Mouse (Mus musculus) liver, adult 2 months (tissue): ENCODE measurements around the gene Csmd2.

Source experiments
- CTCF ChIP-seq: fragments of 200-500 bp; IDR thresholded peaks from 2 replicates; pipeline ENCODE4 v1.5.1; 2011; ENCODE audit warnings: low read depth, low read length, control low read depth
- POLR2A ChIP-seq: fragments of 200-500 bp; IDR thresholded peaks from 2 replicates; pipeline ENCODE4 v1.6.1; 2011; ENCODE audit warnings: low read length, control low read depth; ENCODE audit not compliant: insufficient read depth; ENCODE audit errors: extremely low read depth

DNA sequence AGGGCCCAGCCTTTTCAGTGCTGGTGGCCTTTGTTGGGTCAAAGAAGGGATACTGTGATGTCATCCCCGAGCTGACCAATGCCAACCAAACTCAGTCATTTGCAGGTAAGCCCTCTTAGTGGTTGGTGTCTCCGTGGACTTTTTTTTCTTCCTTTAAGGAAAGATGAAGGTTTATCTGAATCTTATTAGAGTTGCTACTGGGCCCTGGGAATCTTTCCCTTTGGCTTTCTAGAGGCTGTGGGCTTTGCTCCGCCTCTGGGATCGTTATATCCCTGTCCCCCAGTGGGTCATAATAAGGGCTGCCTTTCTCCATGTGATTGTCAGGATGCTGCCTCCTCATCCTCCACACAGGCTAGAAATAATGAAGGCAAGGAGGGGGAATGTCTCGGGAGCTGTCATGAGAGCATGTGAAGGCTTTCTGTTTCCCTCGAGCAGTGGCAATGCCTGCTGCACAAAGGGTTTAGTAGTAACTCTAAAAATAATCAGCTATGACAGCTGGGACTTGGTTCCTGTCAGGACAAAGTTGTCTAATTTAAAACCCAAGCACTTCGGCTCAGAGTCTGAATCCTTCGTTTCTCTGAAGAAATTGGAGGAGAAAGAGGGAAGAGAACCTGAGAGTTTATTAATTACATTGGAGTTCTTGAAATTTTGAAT lies 273.4 kb downstream of the Csmd2 start, which contains the start of gene Hmgb4:
- TF ChIP-seq CTCF = no peak
- TF ChIP-seq POLR2A = no peak
